In the genomic region with DNA sequence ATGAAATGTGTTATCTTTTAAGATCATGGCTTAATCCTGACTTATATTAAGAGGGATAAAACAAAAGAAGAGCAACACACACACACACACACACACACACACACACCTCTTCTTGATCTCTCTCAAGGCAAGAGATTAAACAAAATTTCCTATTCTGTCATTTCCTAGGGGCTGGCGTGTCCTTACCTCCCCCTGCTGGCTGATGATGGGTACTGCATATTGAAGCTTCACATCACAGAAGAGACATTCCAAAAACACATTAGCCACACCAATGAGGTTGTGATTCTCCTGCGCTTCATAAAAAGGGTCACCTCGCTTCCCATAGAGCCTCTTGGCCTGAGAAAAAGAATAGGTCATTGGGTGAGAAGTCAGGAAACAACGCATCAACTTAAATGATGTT, we compare ENCODE assay signal across 8 mouse cellular contexts.
DNase-seq lines count a peak whose midpoint lies in the region; ATAC-seq and TF ChIP-seq lines count a peak whose summit lies in the region.

No protein-coding gene starts in this region.

- no peak overlapping the region for H3K4me2 ChIP-seq in forebrain, postnatal 0 days (ENCODE audit: low read depth)
- H3K4me2 ChIP-seq in forebrain, embryonic 16.5 days (ENCODE audit: low read length): no peak overlapping the region
- no peak overlapping the region for H3K4me2 ChIP-seq in hindbrain, embryonic 16.5 days (ENCODE audit: low read length)
- no peak overlapping the region for H3K4me2 ChIP-seq in lung, postnatal 0 days (replicated peaks; ENCODE audit: low read depth, low read length)

- peak; percentile 55; the same call in 1 of the 2 replicates for ATAC-seq in forebrain, postnatal 0 days
- ATAC-seq in forebrain, embryonic 16.5 days: no peak
- ATAC-seq in hindbrain, embryonic 16.5 days: 0 out of 2 replicates have a peak, but pooled peaks have one; percentile 40
- no peak for ATAC-seq in lung, postnatal 0 days

- H3K36me3 ChIP-seq in forebrain, postnatal 0 days (ENCODE audit: insufficient read depth): peaks cover 4% of the 10 kb centered on the region; the same call in 1 of the 2 replicates
- H3K36me3 ChIP-seq in forebrain, embryonic 16.5 days (ENCODE audit: control insufficient read depth, insufficient read depth): no peaks in the 10 kb centered on the region
- H3K36me3 ChIP-seq in testis, adult 2 months (ENCODE audit: control insufficient read depth, insufficient read depth, low read length): no peaks in the 10 kb centered on the region
- H3K36me3 ChIP-seq in hindbrain, embryonic 16.5 days (ENCODE audit: control insufficient read depth, insufficient read depth, low read length): peaks cover 11% of the 10 kb centered on the region
- H3K36me3 ChIP-seq in lung, postnatal 0 days (ENCODE audit: insufficient read depth, low read length): peaks cover 26% of the 10 kb centered on the region; the same call in 1 of the 2 replicates

- peak; percentile 78 for DNase-seq in forebrain, postnatal 0 days
- DNase-seq in testis, postnatal 14 days (ENCODE audit: low spot score): no peak
- peak; percentile 63 for DNase-seq in cerebellum, adult 9-10 months
- peak; percentile 76 for DNase-seq in lung, postnatal 0 days (ENCODE audit: low spot score)
- DNase-seq in spleen, postnatal 36 days (ENCODE audit: low spot score in 2 of 2): peak; percentile 43 to 54

- no peaks in the 10 kb centered on the region for H3K27me3 ChIP-seq in forebrain, postnatal 0 days (ENCODE audit: insufficient read depth, low read length)
- no peaks in the 10 kb centered on the region for H3K27me3 ChIP-seq in forebrain, embryonic 16.5 days (replicated peaks; ENCODE audit: control insufficient read depth, insufficient read depth, low read length)
- no peaks in the 10 kb centered on the region for H3K27me3 ChIP-seq in testis, adult 2 months (ENCODE audit: control insufficient read depth, insufficient read depth, low read length)
- no peaks in the 10 kb centered on the region for H3K27me3 ChIP-seq in hindbrain, embryonic 16.5 days (replicated peaks; ENCODE audit: control insufficient read depth, insufficient read depth, low read length)
- H3K27me3 ChIP-seq in lung, postnatal 0 days (replicated peaks; ENCODE audit: insufficient read depth, low read length): no peaks in the 10 kb centered on the region

- no peak overlapping the region for H3K9ac ChIP-seq in forebrain, postnatal 0 days
- H3K9ac ChIP-seq in forebrain, embryonic 16.5 days (replicated peaks; ENCODE audit: low read depth, low read length): no peak overlapping the region
- no peak overlapping the region for H3K9ac ChIP-seq in hindbrain, embryonic 16.5 days (ENCODE audit: low read depth, low read length)
- H3K9ac ChIP-seq in lung, postnatal 0 days (replicated peaks; ENCODE audit: low read depth): no peak overlapping the region

- 38% methylated on average over 4 of the region's 4 CpGs for WGBS in forebrain, postnatal 0 days
- 35% methylated on average over 4 of the region's 4 CpGs for WGBS in forebrain, embryonic 16.5 days
- 46% methylated on average over 4 of the region's 4 CpGs for WGBS in hindbrain, embryonic 16.5 days
- WGBS in lung, postnatal 0 days: 31% methylated on average over 4 of the region's 4 CpGs

- no peaks in the 10 kb centered on the region for H3K9me3 ChIP-seq in forebrain, postnatal 0 days (ENCODE audit: low read length)
- H3K9me3 ChIP-seq in forebrain, embryonic 16.5 days (ENCODE audit: control insufficient read depth, low read length): no peaks in the 10 kb centered on the region
- H3K9me3 ChIP-seq in hindbrain, embryonic 16.5 days (ENCODE audit: control insufficient read depth, low read length): no peaks in the 10 kb centered on the region
- H3K9me3 ChIP-seq in lung, postnatal 0 days (ENCODE audit: low read length): no peaks in the 10 kb centered on the region

- TF ChIP-seq POLR2A in testis, adult 2 months (IDR thresholded peaks at IDR 0.05; ENCODE audit: control insufficient read depth, low read depth, low read length): no peak

- H3K27ac ChIP-seq in forebrain, postnatal 0 days (ENCODE audit: low read depth, low read length): no peak overlapping the region
- no peak overlapping the region for H3K27ac ChIP-seq in forebrain, embryonic 16.5 days (ENCODE audit: low read length)
- H3K27ac ChIP-seq in testis, adult 2 months (ENCODE audit: control insufficient read depth, insufficient read depth, low read depth, low read length): no peak overlapping the region
- H3K27ac ChIP-seq in hindbrain, embryonic 16.5 days (ENCODE audit: low read depth, low read length): no peak overlapping the region
- H3K27ac ChIP-seq in lung, postnatal 0 days (ENCODE audit: low read length): no peak overlapping the region

- TF ChIP-seq EP300 in lung, postnatal 0 days (IDR thresholded peaks at IDR 0.05): no peak

- TF ChIP-seq CTCF in forebrain, postnatal 0 days (IDR thresholded peaks at IDR 0.05; ENCODE audit: low read depth): peak; percentile 97
- peak; percentile 51; the same call in 1 of the 2 replicates for TF ChIP-seq CTCF in testis, adult 2 months (IDR thresholded peaks at IDR 0.05; ENCODE audit: control insufficient read depth, insufficient read depth, insufficient replicate concordance, low read depth, low read length)
- TF ChIP-seq CTCF in lung, postnatal 0 days (IDR thresholded peaks at IDR 0.05): peak; percentile 97

- no peaks in the 10 kb centered on the region for H3K4me1 ChIP-seq in forebrain, postnatal 0 days (ENCODE audit: insufficient read depth)
- H3K4me1 ChIP-seq in forebrain, embryonic 16.5 days (replicated peaks; ENCODE audit: control insufficient read depth, insufficient read depth, low read length): no peaks in the 10 kb centered on the region
- no peaks in the 10 kb centered on the region; the same call in 1 of the 2 replicates for H3K4me1 ChIP-seq in testis, adult 2 months (ENCODE audit: control insufficient read depth, insufficient read depth, low read length)
- H3K4me1 ChIP-seq in hindbrain, embryonic 16.5 days (ENCODE audit: control insufficient read depth, insufficient read depth, low read depth, low read length): no peaks in the 10 kb centered on the region
- no peaks in the 10 kb centered on the region for H3K4me1 ChIP-seq in lung, postnatal 0 days (ENCODE audit: insufficient read depth, low read depth, low read length)

- no peak overlapping the region for H3K4me3 ChIP-seq in forebrain, postnatal 0 days (ENCODE audit: low read depth, low read length)
- H3K4me3 ChIP-seq in forebrain, embryonic 16.5 days (replicated peaks; ENCODE audit: low read length): no peak overlapping the region
- peak overlapping the region; percentile 59; the same call in 1 of the 2 replicates for H3K4me3 ChIP-seq in testis, adult 2 months (ENCODE audit: control insufficient read depth, low read depth, low read length)
- H3K4me3 ChIP-seq in hindbrain, embryonic 16.5 days (ENCODE audit: low read length): no peak overlapping the region
- H3K4me3 ChIP-seq in lung, postnatal 0 days (ENCODE audit: low read depth, low read length): no peak overlapping the region

Comparison
In these comparisons a context has a peak if more than half of its experiments do, and no peak if none do; other contexts are left out.
1. ATAC-seq: peak in forebrain, postnatal 0 days (single experiment) and hindbrain, embryonic 16.5 days (single experiment); none in forebrain, embryonic 16.5 days (single experiment) and lung, postnatal 0 days (single experiment).
2. Peak in every context shown above with its lines, with median percentiles within 50 percentile points of each other: CTCF ChIP-seq.